Mouse (Mus musculus) limb, embryonic 15.5 days (tissue): ENCODE results near the gene Uhmk1. TPM values are rescaled to one million over a fixed set of nuclear protein-coding genes. Genes with fewer than 3 reads are reported as not detected.

Experiments
- ATAC-seq: fragments of 200-750 bp; cut with Nextera tagmentation; 2 replicates; pipeline ENCODE4 v1.8.0; 2017; ENCODE audit warnings: low read depth, moderate TSS enrichment; ENCODE audit not compliant: insufficient number of reproducible peaks, low FRiP score, low TSS enrichment
- H3K27ac ChIP-seq: fragments of 300-500 bp; sonication (generic); 2 replicates; pipeline ENCODE4 v1.5.1; 2015; ENCODE audit warnings: moderate library complexity, mild to moderate bottlenecking, inconsistent platforms
- H3K27me3 ChIP-seq: fragments of 300-500 bp; sonication (generic); 2 replicates; pipeline ENCODE4 v1.6.1; 2015; ENCODE audit warnings: inconsistent platforms
- H3K36me3 ChIP-seq: fragments of 300-500 bp; sonication (generic); 2 replicates; pipeline ENCODE4 v1.6.1; 2015; ENCODE audit warnings: inconsistent platforms
- H3K4me1 ChIP-seq: fragments of 300-500 bp; sonication (generic); 2 replicates; pipeline ENCODE4 v1.6.1; 2015; ENCODE audit warnings: inconsistent platforms
- H3K4me2 ChIP-seq: fragments of 300-500 bp; sonication (generic); 2 replicates; pipeline ENCODE4 v1.6.1; 2015; ENCODE audit warnings: mild to moderate bottlenecking, inconsistent platforms
- H3K4me3 ChIP-seq: fragments of 300-500 bp; sonication (generic); 2 replicates; pipeline ENCODE4 v1.5.1; 2015; ENCODE audit warnings: mild to moderate bottlenecking, inconsistent platforms
- H3K9ac ChIP-seq: fragments of 300-500 bp; sonication (generic); 2 replicates; pipeline ENCODE4 v1.6.1; 2015; ENCODE audit warnings: inconsistent platforms
- H3K9me3 ChIP-seq: fragments of 300-500 bp; sonication (generic); 2 replicates; pipeline ENCODE4 v1.6.1; 2016; ENCODE audit warnings: inconsistent platforms
- WGBS: fragments of 180-500 bp; shearing (Covaris S2); methylation state at CpG from one replicate; pipeline ENCODE4 v1.1.7; 2015; 5-methylcytosine and 5-hydroxymethylcytosine counted together
- polyA plus RNA-seq: library from polyadenylated mRNA; unstranded; fragments of >200 nt; fragmentation: Nextera tagmentation; extraction: Ambion mirVana; gene quantifications from 2 replicates; pipeline ENCODE4 v1.2.1, GENCODE M21; 2015

The Uhmk1 gene
- polyA plus RNA-seq, 1 experiment from 2014 or later = 6.7 TPM

DNA sequence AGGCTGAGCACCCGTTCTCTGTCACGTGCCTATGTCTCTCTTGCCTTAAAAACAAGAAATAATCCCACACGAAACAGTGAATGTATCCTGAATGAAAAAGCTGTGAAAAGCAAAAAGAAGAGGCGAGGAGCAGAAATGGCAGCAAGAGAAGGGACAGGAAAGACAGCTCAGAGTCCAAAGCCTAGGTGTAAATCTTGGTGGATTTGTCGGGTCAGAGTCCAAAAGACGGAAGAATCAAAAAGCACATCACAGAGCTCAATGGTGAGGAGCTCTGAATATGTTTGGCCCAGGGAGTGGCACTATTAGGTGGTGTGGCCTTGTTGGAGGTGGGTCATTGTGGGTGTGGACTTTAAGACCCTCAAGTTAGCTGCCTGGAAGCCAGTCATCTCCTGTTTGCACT lies 8.8 kb downstream of the Uhmk1 start:
- Histone ChIP-seq H3K9ac (no peak overlapping the region), H3K9me3 (no peaks in the 10 kb centered on the region), H3K4me2 (no peak overlapping the region), H3K36me3 (peaks cover 63% of the 10 kb centered on the region), H3K4me1 (no peaks in the 10 kb centered on the region), H3K4me3 (no peak overlapping the region), H3K27ac (no peak overlapping the region), H3K27me3 (no peaks in the 10 kb centered on the region)
- WGBS = 95% methylated on average over 6 of the region's 6 CpGs
- ATAC-seq = no peak

- Histone ChIP-seq H3K27ac (no peak overlapping the region), H3K9ac (no peak overlapping the region), H3K36me3 (peaks cover 64% of the 10 kb centered on the region), H3K4me2 (no peak overlapping the region), H3K9me3 (no peaks in the 10 kb centered on the region), H3K27me3 (no peaks in the 10 kb centered on the region), H3K4me3 (no peak overlapping the region), H3K4me1 (no peaks in the 10 kb centered on the region)
- 76% methylated on average over 3 of the region's 3 CpGs for WGBS
- no peak for ATAC-seq
Measured at GRCm38 (mm10) chr1:170200379-170200778, 14.8 kb downstream of the Uhmk1 start.

- H3K27ac ChIP-seq = no peak overlapping the region
- no peaks in the 10 kb centered on the region for H3K4me1 ChIP-seq
- peaks cover 77% of the 10 kb centered on the region for H3K36me3 ChIP-seq
- H3K4me2 ChIP-seq = no peak overlapping the region
- no peak for ATAC-seq
- 87% methylated on average over 8 of the region's 8 CpGs for WGBS
- H3K27me3 ChIP-seq = no peaks in the 10 kb centered on the region
- no peak overlapping the region for H3K4me3 ChIP-seq
- H3K9ac ChIP-seq = no peak overlapping the region
- no peaks in the 10 kb centered on the region for H3K9me3 ChIP-seq
Measured at GRCm38 (mm10) chr1:170196211-170196610, 19.0 kb downstream of the Uhmk1 start.

DNA sequence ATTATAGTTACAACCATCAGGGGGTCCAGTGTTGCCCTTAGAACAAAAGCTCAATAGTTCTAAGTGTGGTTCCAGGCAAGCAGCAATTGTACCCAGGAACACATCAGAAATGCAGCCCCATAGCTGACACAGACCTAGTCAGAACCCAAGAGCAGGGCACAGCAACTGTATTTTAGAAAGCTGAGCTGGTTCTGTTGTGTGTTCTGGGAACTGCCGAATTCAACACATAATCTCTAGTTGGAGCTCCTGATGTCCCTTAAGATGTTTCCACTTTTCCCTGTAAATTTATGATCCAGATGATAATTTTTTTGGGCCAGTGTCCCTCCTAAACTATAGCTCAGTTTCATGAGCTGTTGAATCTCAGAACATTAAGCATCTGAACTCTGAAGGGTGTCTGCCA lies 23.3 kb downstream of the Uhmk1 start:
- Histone ChIP-seq H3K4me1 (no peaks in the 10 kb centered on the region), H3K4me3 (no peak overlapping the region), H3K27ac (no peak overlapping the region), H3K9ac (no peak overlapping the region), H3K9me3 (no peaks in the 10 kb centered on the region), H3K36me3 (peaks cover 50% of the 10 kb centered on the region), H3K27me3 (no peaks in the 10 kb centered on the region), H3K4me2 (no peak overlapping the region)
- no peak for ATAC-seq
- WGBS = 91% methylated on average over 1 of the region's 1 CpGs

GRCm38 (mm10) chr1:170190225-170190624 lies 25.0 kb downstream of the Uhmk1 start:
- H3K27ac ChIP-seq = no peak overlapping the region
- no peak overlapping the region for H3K9ac ChIP-seq
- no peak overlapping the region for H3K4me3 ChIP-seq
- no peak for ATAC-seq
- WGBS = 74% methylated on average over 4 of the region's 4 CpGs
- no peaks in the 10 kb centered on the region for H3K4me1 ChIP-seq
- H3K36me3 ChIP-seq = peaks cover 33% of the 10 kb centered on the region
- no peaks in the 10 kb centered on the region for H3K27me3 ChIP-seq
- no peaks in the 10 kb centered on the region for H3K9me3 ChIP-seq
- H3K4me2 ChIP-seq = no peak overlapping the region

GRCm38 (mm10) chr1:170188601-170189000 lies 26.6 kb downstream of the Uhmk1 start:
- Histone ChIP-seq H3K27me3 (no peaks in the 10 kb centered on the region), H3K4me1 (no peaks in the 10 kb centered on the region), H3K36me3 (peaks cover 17% of the 10 kb centered on the region), H3K4me3 (no peak overlapping the region), H3K27ac (no peak overlapping the region), H3K4me2 (no peak overlapping the region), H3K9ac (no peak overlapping the region), H3K9me3 (no peaks in the 10 kb centered on the region)
- no peak for ATAC-seq
- WGBS = 65% methylated on average over 11 of the region's 11 CpGs

- Histone ChIP-seq H3K4me2 (no peak overlapping the region), H3K36me3 (peaks cover 5% of the 10 kb centered on the region; the same call in 1 of the 2 replicates), H3K4me3 (no peak overlapping the region), H3K9ac (no peak overlapping the region), H3K27me3 (no peaks in the 10 kb centered on the region), H3K4me1 (no peaks in the 10 kb centered on the region), H3K27ac (no peak overlapping the region), H3K9me3 (no peaks in the 10 kb centered on the region)
- no peak for ATAC-seq
- 88% methylated on average over 5 of the region's 5 CpGs for WGBS
Measured at GRCm38 (mm10) chr1:170186531-170186930, 28.7 kb downstream of the Uhmk1 start.

DNA sequence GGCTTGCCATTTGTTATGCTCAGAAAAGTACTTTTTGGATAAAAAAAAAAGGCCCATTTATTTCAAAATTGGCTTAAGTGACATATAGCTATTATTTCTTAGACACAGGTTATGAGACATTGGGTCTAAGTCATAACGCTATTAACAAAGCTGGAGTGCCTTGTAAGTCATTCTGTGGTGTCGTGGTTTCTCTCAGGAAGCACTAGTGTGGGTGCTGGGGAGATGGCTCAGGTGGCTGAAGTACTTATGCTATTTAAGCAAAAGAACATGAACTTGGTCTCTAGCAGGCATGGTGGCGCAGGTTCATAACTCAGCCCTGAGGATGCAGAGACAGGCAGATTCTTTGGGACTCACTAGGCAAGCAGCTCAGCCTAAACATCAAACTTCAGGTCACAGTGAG lies 30.1 kb downstream of the Uhmk1 start:
- no peak overlapping the region for H3K4me2 ChIP-seq
- no peak overlapping the region for H3K4me3 ChIP-seq
- no peak for ATAC-seq
- no peak overlapping the region for H3K9ac ChIP-seq
- no peaks in the 10 kb centered on the region for H3K9me3 ChIP-seq
- no peak overlapping the region for H3K27ac ChIP-seq
- no peaks in the 10 kb centered on the region for H3K27me3 ChIP-seq
- no peaks in the 10 kb centered on the region for H3K36me3 ChIP-seq
- 89% methylated on average over 3 of the region's 3 CpGs for WGBS
- no peaks in the 10 kb centered on the region for H3K4me1 ChIP-seq

- no peaks in the 10 kb centered on the region for H3K27me3 ChIP-seq
- ATAC-seq = no peak
- H3K9ac ChIP-seq = no peak overlapping the region
- no peaks in the 10 kb centered on the region for H3K4me1 ChIP-seq
- no peaks in the 10 kb centered on the region for H3K9me3 ChIP-seq
- no peak overlapping the region for H3K4me2 ChIP-seq
- H3K36me3 ChIP-seq = no peaks in the 10 kb centered on the region
- H3K4me3 ChIP-seq = no peak overlapping the region
- no peak overlapping the region for H3K27ac ChIP-seq
Measured at GRCm38 (mm10) chr1:170182706-170183105, 32.5 kb downstream of the Uhmk1 start.

GRCm38 (mm10) chr1:170176661-170177239 lies 38.4 kb downstream of the Uhmk1 start:
- peaks cover 5% of the 10 kb centered on the region for H3K4me1 ChIP-seq
- H3K4me3 ChIP-seq = no peak overlapping the region
- no peaks in the 10 kb centered on the region for H3K27me3 ChIP-seq
- H3K9ac ChIP-seq = no peak overlapping the region
- no peaks in the 10 kb centered on the region for H3K9me3 ChIP-seq
- no peak overlapping the region for H3K27ac ChIP-seq
- 87% methylated on average over 8 of the region's 8 CpGs for WGBS
- no peak overlapping the region for H3K4me2 ChIP-seq
- no peaks in the 10 kb centered on the region for H3K36me3 ChIP-seq
- ATAC-seq = no peak

DNA sequence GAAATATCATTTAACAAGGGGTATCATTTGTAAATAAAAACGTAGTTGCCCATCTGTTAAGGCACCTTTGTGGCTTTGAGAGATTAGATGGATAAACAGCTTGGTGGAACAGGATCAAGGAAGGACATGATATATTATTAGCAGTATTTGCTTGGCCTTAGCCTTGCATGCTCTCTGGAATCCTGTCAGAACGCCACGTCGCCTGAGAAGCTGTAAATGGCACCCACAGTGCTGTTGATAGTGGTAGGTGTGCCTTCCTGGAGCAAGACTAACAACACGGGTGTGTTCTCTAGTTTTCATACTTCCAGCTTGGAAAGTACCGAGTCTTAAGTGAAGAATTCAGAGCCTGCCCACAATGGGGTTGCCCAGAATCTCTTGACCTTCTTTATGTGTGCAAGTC lies 39.3 kb downstream of the Uhmk1 start:
- H3K4me3 ChIP-seq = no peak overlapping the region
- peaks cover 5% of the 10 kb centered on the region for H3K4me1 ChIP-seq
- 0 out of 2 replicates have a peak overlapping the region, but pooled peaks have one; percentile 12 for H3K4me2 ChIP-seq
- H3K27me3 ChIP-seq = no peaks in the 10 kb centered on the region
- no peaks in the 10 kb centered on the region for H3K9me3 ChIP-seq
- no peak overlapping the region for H3K27ac ChIP-seq
- no peak overlapping the region for H3K9ac ChIP-seq
- no peaks in the 10 kb centered on the region for H3K36me3 ChIP-seq
- WGBS = 43% methylated on average over 6 of the region's 6 CpGs
- ATAC-seq = no peak

GRCm38 (mm10) chr1:170174814-170175332 lies 40.3 kb downstream of the Uhmk1 start, which contains the start of gene Uap1:
TSS of gene Uap1 (minus strand) at chr1:170174957.
- under 1% methylated on average over 43 of the region's 52 CpGs for WGBS
- Histone ChIP-seq H3K27ac (peak within 1 kb of the TSS; percentile 91), H3K27me3 (no peaks in the 10 kb centered on the region), H3K4me1 (peaks cover 5% of the 10 kb centered on the region), H3K9ac (peak within 1 kb of the TSS; percentile 71), H3K9me3 (no peaks in the 10 kb centered on the region), H3K4me3 (peak within 1 kb of the TSS; percentile 77), H3K4me2 (peak within 1 kb of the TSS; percentile 62), H3K36me3 (no peaks in the 10 kb centered on the region)
- peak; percentile 98 for ATAC-seq
